ENCODE assay signal across 8 mouse cellular contexts in genomic region chr16:25060266-25060665, GRCm38 (mm10).
DNase-seq lines count a peak whose midpoint lies in the region; ATAC-seq lines count a peak whose summit lies in the region.

No protein-coding gene starts in this region.

- no peaks in the 10 kb centered on the region for H3K36me3 ChIP-seq in hindbrain, embryonic 11.5 days (ENCODE audit: control insufficient read depth, insufficient read depth, low read length)
- no peaks in the 10 kb centered on the region for H3K36me3 ChIP-seq in hindbrain, embryonic 14.5 days (replicated peaks; ENCODE audit: control insufficient read depth, insufficient read depth)
- H3K36me3 ChIP-seq in midbrain, embryonic 16.5 days (ENCODE audit: control insufficient read depth, insufficient read depth, low read length): no peaks in the 10 kb centered on the region
- no peaks in the 10 kb centered on the region for H3K36me3 ChIP-seq in midbrain, embryonic 14.5 days (ENCODE audit: control insufficient read depth, insufficient read depth, low read length)
- H3K36me3 ChIP-seq in forebrain, embryonic 12.5 days (replicated peaks): no peaks in the 10 kb centered on the region
- H3K36me3 ChIP-seq in stomach, embryonic 14.5 days (ENCODE audit: control insufficient read depth, insufficient read depth, low read length): no peaks in the 10 kb centered on the region

- H3K9ac ChIP-seq in hindbrain, embryonic 11.5 days (ENCODE audit: low read depth, low read length): no peak overlapping the region
- H3K9ac ChIP-seq in hindbrain, embryonic 14.5 days: no peak overlapping the region
- no peak overlapping the region for H3K9ac ChIP-seq in midbrain, embryonic 16.5 days (ENCODE audit: low read depth, low read length)
- no peak overlapping the region for H3K9ac ChIP-seq in midbrain, embryonic 14.5 days (replicated peaks; ENCODE audit: low read length)
- no peak overlapping the region for H3K9ac ChIP-seq in forebrain, embryonic 12.5 days
- no peak overlapping the region for H3K9ac ChIP-seq in stomach, embryonic 14.5 days (replicated peaks; ENCODE audit: low read depth, low read length)

- no peak overlapping the region for H3K4me3 ChIP-seq in hindbrain, embryonic 11.5 days (ENCODE audit: low read depth, low read length)
- no peak overlapping the region for H3K4me3 ChIP-seq in hindbrain, embryonic 14.5 days (replicated peaks; ENCODE audit: low read length)
- H3K4me3 ChIP-seq in midbrain, embryonic 16.5 days (ENCODE audit: low read depth, low read length): no peak overlapping the region
- no peak overlapping the region for H3K4me3 ChIP-seq in midbrain, embryonic 14.5 days (replicated peaks; ENCODE audit: low read depth, low read length)
- no peak overlapping the region for H3K4me3 ChIP-seq in forebrain, embryonic 12.5 days (replicated peaks)
- no peak overlapping the region for H3K4me3 ChIP-seq in stomach, embryonic 14.5 days (ENCODE audit: low read depth, low read length)

- WGBS in hindbrain, embryonic 11.5 days: 83% methylated on average over 8 of the region's 8 CpGs
- 74% methylated on average over 8 of the region's 8 CpGs for WGBS in hindbrain, embryonic 14.5 days
- 85% methylated on average over 8 of the region's 8 CpGs for WGBS in midbrain, embryonic 16.5 days
- WGBS in midbrain, embryonic 14.5 days: 88% methylated on average over 8 of the region's 8 CpGs
- 83% methylated on average over 8 of the region's 8 CpGs for WGBS in forebrain, embryonic 12.5 days
- WGBS in stomach, embryonic 14.5 days: 84% methylated on average over 8 of the region's 8 CpGs

- H3K4me2 ChIP-seq in hindbrain, embryonic 11.5 days (replicated peaks; ENCODE audit: low read depth, low read length): peak overlapping the region; percentile 59; the same call in 1 of the 2 replicates
- H3K4me2 ChIP-seq in hindbrain, embryonic 14.5 days (replicated peaks): no peak overlapping the region
- H3K4me2 ChIP-seq in midbrain, embryonic 16.5 days (ENCODE audit: low read length): no peak overlapping the region
- no peak overlapping the region for H3K4me2 ChIP-seq in midbrain, embryonic 14.5 days (ENCODE audit: low read length)
- H3K4me2 ChIP-seq in forebrain, embryonic 12.5 days: peak overlapping the region; percentile 58; the same call in 1 of the 2 replicates
- H3K4me2 ChIP-seq in stomach, embryonic 14.5 days (replicated peaks; ENCODE audit: low read depth, low read length): peak overlapping the region; percentile 39; the same call in 1 of the 2 replicates

- no peak overlapping the region for H3K27ac ChIP-seq in hindbrain, embryonic 11.5 days (ENCODE audit: low read depth, low read length)
- no peak overlapping the region for H3K27ac ChIP-seq in hindbrain, embryonic 14.5 days
- 0 out of 2 replicates have a peak overlapping the region, but pooled peaks have one; percentile 89 for H3K27ac ChIP-seq in midbrain, embryonic 16.5 days (ENCODE audit: low read length)
- no peak overlapping the region for H3K27ac ChIP-seq in midbrain, embryonic 14.5 days (replicated peaks; ENCODE audit: low read depth, low read length)
- peak overlapping the region; percentile 98 for H3K27ac ChIP-seq in forebrain, embryonic 12.5 days
- H3K27ac ChIP-seq in stomach, embryonic 14.5 days (ENCODE audit: low read length): peak overlapping the region; percentile 95

- DNase-seq in hindbrain, embryonic 11.5 days (ENCODE audit: low spot score): no peak
- DNase-seq in hindbrain, embryonic 14.5 days (ENCODE audit: low spot score): no peak
- no peak for DNase-seq in midbrain, embryonic 14.5 days
- DNase-seq in left cerebral cortex, postnatal 14 days (ENCODE audit: low spot score in 2 of 2): no peak
- no peak for DNase-seq in right cerebral cortex, adult 18-20 months

- intact Hi-C loops in left cerebral cortex, postnatal 14 days (cut with DNase I): loop anchor here (10.0 kb wide), 1 partner anchor 205 kb away; no protein-coding TSS in a partner anchor

- H3K9me3 ChIP-seq in hindbrain, embryonic 11.5 days (ENCODE audit: control insufficient read depth, low read length): no peaks in the 10 kb centered on the region
- no peaks in the 10 kb centered on the region for H3K9me3 ChIP-seq in hindbrain, embryonic 14.5 days (ENCODE audit: control insufficient read depth, low read length)
- no peaks in the 10 kb centered on the region for H3K9me3 ChIP-seq in midbrain, embryonic 16.5 days (replicated peaks; ENCODE audit: control insufficient read depth, low read length, poor library complexity, severe bottlenecking)
- H3K9me3 ChIP-seq in midbrain, embryonic 14.5 days (ENCODE audit: control insufficient read depth, low read length): no peaks in the 10 kb centered on the region
- H3K9me3 ChIP-seq in forebrain, embryonic 12.5 days: no peaks in the 10 kb centered on the region
- no peaks in the 10 kb centered on the region for H3K9me3 ChIP-seq in stomach, embryonic 14.5 days (ENCODE audit: control insufficient read depth, low read depth, low read length)

- 0 out of 2 replicates have a peak, but pooled peaks cover 2% of the 10 kb centered on the region for H3K27me3 ChIP-seq in hindbrain, embryonic 11.5 days (ENCODE audit: control insufficient read depth, insufficient read depth, low read length)
- H3K27me3 ChIP-seq in hindbrain, embryonic 14.5 days (ENCODE audit: control insufficient read depth, insufficient read depth, low read length): peaks cover 9% of the 10 kb centered on the region; the same call in 1 of the 2 replicates
- 0 out of 2 replicates have a peak, but pooled peaks cover 8% of the 10 kb centered on the region for H3K27me3 ChIP-seq in midbrain, embryonic 16.5 days (ENCODE audit: control insufficient read depth, insufficient read depth, low read depth, low read length)
- peaks cover 11% of the 10 kb centered on the region for H3K27me3 ChIP-seq in midbrain, embryonic 14.5 days (ENCODE audit: control insufficient read depth, insufficient read depth, low read length)
- peaks cover 11% of the 10 kb centered on the region; the same call in 1 of the 2 replicates for H3K27me3 ChIP-seq in forebrain, embryonic 12.5 days
- H3K27me3 ChIP-seq in stomach, embryonic 14.5 days (ENCODE audit: control insufficient read depth, insufficient read depth, low read length): no peaks in the 10 kb centered on the region

- ATAC-seq in hindbrain, embryonic 11.5 days (ENCODE audit: low FRiP score): no peak
- ATAC-seq in hindbrain, embryonic 14.5 days (ENCODE audit: low FRiP score): no peak
- ATAC-seq in midbrain, embryonic 16.5 days: no peak
- ATAC-seq in midbrain, embryonic 14.5 days (ENCODE audit: low FRiP score, low TSS enrichment): no peak
- no peak for ATAC-seq in forebrain, embryonic 12.5 days (ENCODE audit: low FRiP score)
- ATAC-seq in stomach, embryonic 14.5 days (ENCODE audit: insufficient number of reproducible peaks, insufficient read depth, low FRiP score, low read depth): no peak

- no peaks in the 10 kb centered on the region; the same call in 1 of the 2 replicates for H3K4me1 ChIP-seq in hindbrain, embryonic 11.5 days (replicated peaks; ENCODE audit: control insufficient read depth, insufficient read depth, low read length)
- H3K4me1 ChIP-seq in hindbrain, embryonic 14.5 days (replicated peaks; ENCODE audit: control insufficient read depth, insufficient read depth, low read length): peaks cover 11% of the 10 kb centered on the region
- peaks cover 11% of the 10 kb centered on the region; the same call in 1 of the 2 replicates for H3K4me1 ChIP-seq in midbrain, embryonic 16.5 days (ENCODE audit: control insufficient read depth, insufficient read depth, low read length)
- H3K4me1 ChIP-seq in midbrain, embryonic 14.5 days (ENCODE audit: control insufficient read depth, insufficient read depth, low read length): peaks cover 9% of the 10 kb centered on the region
- H3K4me1 ChIP-seq in forebrain, embryonic 12.5 days: peaks cover 25% of the 10 kb centered on the region
- H3K4me1 ChIP-seq in stomach, embryonic 14.5 days (ENCODE audit: control insufficient read depth, insufficient read depth, low read length): peaks cover 12% of the 10 kb centered on the region; the same call in 1 of the 2 replicates

Comparison
In these comparisons a context has a peak if more than half of its experiments do, and no peak if none do; other contexts are left out.
1. H3K27ac ChIP-seq: peak in midbrain, embryonic 16.5 days (single experiment), forebrain, embryonic 12.5 days (single experiment) and stomach, embryonic 14.5 days (single experiment); none in hindbrain, embryonic 11.5 days (single experiment), hindbrain, embryonic 14.5 days (single experiment) and midbrain, embryonic 14.5 days (single experiment).
2. H3K4me2 ChIP-seq: peak in hindbrain, embryonic 11.5 days (single experiment), forebrain, embryonic 12.5 days (single experiment) and stomach, embryonic 14.5 days (single experiment); none in hindbrain, embryonic 14.5 days (single experiment), midbrain, embryonic 16.5 days (single experiment) and midbrain, embryonic 14.5 days (single experiment).